Mouse (Mus musculus) ES-E14 (cell line): ENCODE data around the gene Trio.

Source experiments
- CHD2 ChIP-seq: IDR thresholded peaks from 2 replicates; pipeline ENCODE4 v1.6.1; 2014; ENCODE audit warnings: mild to moderate bottlenecking, low read depth, low read length, inconsistent platforms
- ZC3H11A ChIP-seq: IDR thresholded peaks from 2 replicates; pipeline ENCODE4 v1.6.1; 2012; ENCODE audit warnings: low read depth, mild to moderate bottlenecking, inconsistent platforms, low read length, borderline replicate concordance

GRCm38 (mm10) chr15:27920751-27921150 lies 104.9 kb downstream of the Trio start:
- TF ChIP-seq ZC3H11A (no peak), CHD2 (no peak)
